Mouse (Mus musculus) liver, postnatal 0 days (tissue): ENCODE results near the gene Wfdc3. TPM values are rescaled to one million over a fixed set of nuclear protein-coding genes. Genes with fewer than 3 reads are reported as not detected.
"Not testable (repeated sequence)": the region's sequence is repeated elsewhere in the genome, so short reads cannot be mapped to it uniquely, and the experiment has no call there.

ENCODE experiments used
- ATAC-seq: fragments of 200-750 bp; cut with Nextera tagmentation; 2 replicates; pipeline ENCODE4 v1.8.0; 2017; ENCODE audit warnings: mild to moderate bottlenecking, moderate library complexity
- DNase-seq: peaks from one replicate; pipeline ENCODE4 v3.0.0-alpha.2; 2016
- H3K27ac ChIP-seq: fragments of 300-500 bp; sonication (generic); 2 replicates; pipeline ENCODE4 v1.5.1; 2014; ENCODE audit warnings: antibody characterized with exemption, moderate library complexity, mild to moderate bottlenecking, low read depth
- H3K27me3 ChIP-seq: fragments of 300-500 bp; sonication (generic); 2 replicates; pipeline ENCODE4 v1.6.1; 2014; ENCODE audit warnings: low read length, control low read depth, mixed read lengths; ENCODE audit not compliant: insufficient read depth
- H3K36me3 ChIP-seq: fragments of 300-500 bp; sonication (generic); replicated peaks from 2 replicates; pipeline ENCODE4 v1.6.1; 2014; ENCODE audit warnings: mild to moderate bottlenecking, control low read depth, low read length, moderate library complexity, mixed read lengths; ENCODE audit not compliant: insufficient read depth
- H3K4me1 ChIP-seq: fragments of 300-500 bp; sonication (generic); 2 replicates; pipeline ENCODE4 v1.6.1; 2014; ENCODE audit warnings: antibody characterized with exemption, mild to moderate bottlenecking, control low read depth; ENCODE audit not compliant: insufficient read depth
- H3K4me2 ChIP-seq: fragments of 300-500 bp; sonication (generic); 2 replicates; pipeline ENCODE4 v1.6.1; 2014; ENCODE audit warnings: low read depth, mild to moderate bottlenecking, low read length, moderate library complexity, mixed read lengths
- H3K4me3 ChIP-seq: fragments of 300-500 bp; sonication (generic); 2 replicates; pipeline ENCODE4 v1.5.1; 2014; ENCODE audit warnings: low read depth, low read length
- H3K9ac ChIP-seq: fragments of 300-500 bp; sonication (generic); replicated peaks from 2 replicates; pipeline ENCODE4 v1.6.1; 2014; ENCODE audit warnings: mild to moderate bottlenecking, moderate library complexity
- H3K9me3 ChIP-seq: fragments of 300-500 bp; sonication (generic); 2 replicates; pipeline ENCODE4 v1.6.1; 2016; ENCODE audit warnings: mild to moderate bottlenecking, control low read depth, low read length, mixed read lengths
- CTCF ChIP-seq: sonication (generic); IDR thresholded peaks from 2 replicates; pipeline ENCODE4 v1.5.1; 2016; ENCODE audit warnings: antibody characterized with exemption, low read depth
- EP300 ChIP-seq: IDR thresholded peaks from 2 replicates; pipeline ENCODE4 v1.6.1; 2016; ENCODE audit warnings: antibody characterized with exemption, low read depth, mild to moderate bottlenecking
- WGBS: fragments of 180-500 bp; shearing (Covaris S2); extraction: QIAGEN DNeasy Blood & Tissue Kit; methylation state at CpG from one replicate; pipeline ENCODE4 v1.1.7; 2014; ENCODE audit not compliant: insufficient replicate concordance; 5-methylcytosine and 5-hydroxymethylcytosine counted together
- polyA plus RNA-seq: library from polyadenylated mRNA; unstranded; fragments of >200 nt; fragmentation: Nextera tagmentation; extraction: Ambion mirVana; gene quantifications from 2 replicates; pipeline ENCODE4 v1.2.1, GENCODE M21; 2015

The Wfdc3 gene
- polyA plus RNA-seq, 1 experiment from 2014 or later = 2.0 TPM

DNA sequence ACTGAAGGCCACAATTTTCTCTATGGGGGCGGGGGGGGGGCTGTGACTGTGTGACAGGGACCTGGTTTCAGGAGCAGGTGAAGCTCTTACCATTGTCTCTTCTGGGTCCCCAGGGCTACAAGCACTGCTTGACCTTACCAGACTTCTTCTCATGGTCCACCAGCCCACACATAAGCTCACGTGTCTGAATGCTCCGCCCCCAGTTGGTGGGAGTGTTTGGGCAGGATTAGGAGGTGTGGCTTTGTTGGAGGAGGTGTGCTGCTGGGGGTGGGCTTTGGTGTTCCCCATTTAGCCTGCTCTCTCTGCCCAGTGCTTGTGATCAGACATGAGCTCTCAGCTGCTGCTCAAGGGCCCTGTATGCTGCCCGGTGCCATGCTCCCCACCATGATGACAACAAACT is 22.5 kb downstream of the Wfdc3 start:
- no peak for DNase-seq

DNA sequence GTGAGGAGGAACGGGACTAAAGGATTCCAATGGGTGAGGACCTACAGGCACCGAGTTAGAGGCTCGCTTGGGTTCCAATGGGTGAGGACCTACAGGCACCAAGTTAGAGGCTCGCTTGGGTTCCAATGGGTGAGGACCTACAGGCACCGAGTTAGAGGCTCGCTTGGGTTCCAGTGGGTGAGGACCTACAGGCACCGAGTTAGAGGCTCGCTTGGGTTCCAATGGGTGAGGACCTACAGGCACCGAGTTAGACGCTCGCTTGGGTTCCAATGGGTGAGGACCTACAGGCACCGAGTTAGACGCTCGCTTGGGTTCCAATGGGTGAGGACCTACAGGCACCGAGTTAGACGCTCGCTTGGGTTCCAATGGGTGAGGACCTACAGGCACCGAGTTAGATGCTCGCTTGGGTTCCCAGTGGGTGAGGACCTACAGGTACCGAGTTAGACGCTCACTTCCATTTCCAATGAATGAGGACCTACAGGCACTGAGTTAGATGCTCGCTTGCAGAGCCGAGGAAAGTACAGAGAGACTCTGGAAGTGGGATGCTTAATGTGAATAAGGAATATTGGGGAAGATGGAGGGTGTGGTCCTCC is 29.4 kb downstream of the Wfdc3 start:
- DNase-seq, H3K27ac ChIP-seq, H3K9me3 ChIP-seq, H3K36me3 ChIP-seq, H3K4me3 ChIP-seq, H3K9ac ChIP-seq, H3K27me3 ChIP-seq, H3K4me1 ChIP-seq, ATAC-seq, H3K4me2 ChIP-seq: not testable (repeated sequence)
- 87% methylated on average over 20 of the region's 23 CpGs for WGBS

More for the DNA sequence above, 22.5 kb downstream of the Wfdc3 start:
- Histone ChIP-seq H3K27me3 (no peaks in the 10 kb centered on the region), H3K4me1 (no peaks in the 10 kb centered on the region), H3K9me3 (no peaks in the 10 kb centered on the region), H3K4me3 (no peak overlapping the region), H3K36me3 (no peaks in the 10 kb centered on the region), H3K4me2 (no peak overlapping the region), H3K9ac (no peak overlapping the region), H3K27ac (no peak overlapping the region)
- WGBS = 57% methylated on average over 4 of the region's 4 CpGs
- no peak for TF ChIP-seq EP300
- no peak for TF ChIP-seq CTCF
- no peak for ATAC-seq

DNA sequence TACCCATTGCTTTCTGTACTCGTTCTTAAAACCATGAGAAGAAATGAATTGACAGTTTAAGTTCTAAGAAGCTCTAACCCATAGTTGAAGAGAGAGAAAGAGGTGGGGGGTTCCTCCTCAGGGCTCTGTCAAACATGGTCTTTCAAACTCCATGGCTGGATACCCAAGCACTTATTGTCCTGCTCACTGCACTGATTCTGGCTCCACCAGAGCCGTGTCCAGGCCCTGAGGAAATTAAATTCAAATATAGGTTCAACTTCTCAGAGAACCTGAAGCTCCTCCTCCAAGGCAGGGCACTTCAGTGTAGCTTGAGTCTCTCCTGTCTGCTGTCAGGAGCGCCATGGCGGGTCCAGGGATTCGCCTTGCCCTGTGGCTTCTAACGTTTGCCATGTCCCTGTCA is 30.7 kb downstream of the Wfdc3 start, which contains the start of gene Spint5:
Gene Spint5, plus strand, starts transcription at position 301 of the 400 bp plus-strand sequence.
- Histone ChIP-seq H3K27ac (no peak within 1 kb of the TSS), H3K36me3 (no peaks in the 10 kb centered on the region), H3K9ac (no peak within 1 kb of the TSS), H3K4me3 (no peak within 1 kb of the TSS), H3K4me2 (no peak within 1 kb of the TSS), H3K9me3 (no peaks in the 10 kb centered on the region), H3K27me3 (no peaks in the 10 kb centered on the region), H3K4me1 (no peaks in the 10 kb centered on the region)
- WGBS = 65% methylated on average over 6 of the region's 6 CpGs
- TF ChIP-seq CTCF (no peak), EP300 (no peak)
- DNase-seq (no peak), ATAC-seq (no peak)

DNA sequence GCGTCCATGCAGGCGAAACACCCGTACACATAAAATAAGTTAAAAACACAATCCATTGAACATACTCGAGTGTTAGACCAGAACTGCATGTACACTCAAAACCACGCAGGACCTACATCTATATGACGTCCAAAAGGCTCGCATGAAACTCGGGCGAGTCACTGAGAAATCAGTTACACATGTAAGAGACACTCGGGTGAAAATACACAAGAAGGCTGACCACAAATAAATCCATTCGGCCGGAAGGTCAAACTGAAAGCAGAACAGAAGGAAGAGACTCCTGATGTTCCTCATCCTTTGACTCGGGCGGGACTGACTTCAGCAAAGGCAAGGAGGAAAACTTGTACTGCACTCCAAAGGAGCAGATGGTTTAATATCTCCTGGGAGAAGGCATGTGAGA is 39.7 kb downstream of the Wfdc3 start:
- Histone ChIP-seq H3K9ac (no peak overlapping the region), H3K4me3 (no peak overlapping the region), H3K27ac (no peak overlapping the region), H3K4me1 (no peaks in the 10 kb centered on the region), H3K9me3 (no peaks in the 10 kb centered on the region), H3K27me3 (no peaks in the 10 kb centered on the region), H3K4me2 (no peak overlapping the region), H3K36me3 (no peaks in the 10 kb centered on the region)
- no peak for TF ChIP-seq EP300
- TF ChIP-seq CTCF = no peak
- WGBS = 83% methylated on average over 14 of the region's 14 CpGs
- ATAC-seq (no peak), DNase-seq (no peak)

DNA sequence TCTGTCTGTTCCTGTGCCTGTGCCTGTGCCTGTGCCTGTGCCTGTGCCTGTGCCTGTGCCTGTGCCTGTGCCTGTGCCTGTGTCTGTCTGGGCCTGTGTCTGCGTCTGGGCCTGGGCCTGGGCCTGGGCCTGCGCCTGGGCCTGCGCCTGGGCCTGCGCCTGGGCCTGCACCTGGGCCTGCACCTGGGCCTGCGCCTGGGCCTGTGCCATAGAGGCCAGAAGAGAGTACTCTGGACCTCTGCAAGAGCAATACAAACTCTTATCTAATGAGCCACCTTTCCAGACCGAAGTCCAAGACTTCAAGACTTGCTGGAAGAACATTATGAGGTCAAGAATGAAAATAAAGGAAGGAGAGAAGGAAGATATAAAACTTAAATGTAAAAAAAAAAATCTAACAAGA is 40.4 kb downstream of the Wfdc3 start:
- no peak overlapping the region for H3K4me3 ChIP-seq
- 82% methylated on average over 6 of the region's 6 CpGs for WGBS
- H3K9ac ChIP-seq = no peak overlapping the region
- H3K9me3 ChIP-seq = no peaks in the 10 kb centered on the region
- no peak overlapping the region for H3K4me2 ChIP-seq
- no peaks in the 10 kb centered on the region for H3K27me3 ChIP-seq
- ATAC-seq (no peak), DNase-seq (no peak)
- TF ChIP-seq CTCF (no peak), EP300 (no peak)
- no peak overlapping the region for H3K27ac ChIP-seq
- no peaks in the 10 kb centered on the region for H3K4me1 ChIP-seq
- no peaks in the 10 kb centered on the region for H3K36me3 ChIP-seq

DNA sequence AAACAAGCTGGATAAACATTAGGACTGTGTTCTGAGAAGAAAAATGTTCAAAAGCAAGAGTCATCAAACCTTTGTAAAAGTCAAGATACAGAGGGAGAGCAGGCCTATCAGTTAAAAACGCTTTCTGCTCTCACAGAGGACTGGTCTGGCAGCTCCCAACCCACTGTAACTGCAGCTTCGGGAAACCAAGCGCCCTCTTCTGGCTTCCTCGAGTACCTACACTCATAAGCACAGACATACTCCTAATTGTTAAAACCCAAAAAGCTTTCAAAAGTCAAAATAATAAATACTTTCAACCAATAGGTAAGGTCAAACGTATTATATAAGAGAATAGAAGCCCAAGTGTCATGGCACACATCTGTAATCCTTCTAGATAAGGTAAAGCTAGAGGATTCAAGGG is 41.5 kb downstream of the Wfdc3 start:
- Histone ChIP-seq H3K4me1 (no peaks in the 10 kb centered on the region), H3K4me3 (no peak overlapping the region), H3K4me2 (no peak overlapping the region), H3K9ac (no peak overlapping the region), H3K27ac (no peak overlapping the region), H3K27me3 (no peaks in the 10 kb centered on the region), H3K36me3 (no peaks in the 10 kb centered on the region), H3K9me3 (no peaks in the 10 kb centered on the region)
- 69% methylated on average over 5 of the region's 5 CpGs for WGBS
- ATAC-seq (no peak), DNase-seq (no peak)
- TF ChIP-seq EP300 (no peak), CTCF (peak; percentile 23; the same call in 1 of the 2 replicates)

DNA sequence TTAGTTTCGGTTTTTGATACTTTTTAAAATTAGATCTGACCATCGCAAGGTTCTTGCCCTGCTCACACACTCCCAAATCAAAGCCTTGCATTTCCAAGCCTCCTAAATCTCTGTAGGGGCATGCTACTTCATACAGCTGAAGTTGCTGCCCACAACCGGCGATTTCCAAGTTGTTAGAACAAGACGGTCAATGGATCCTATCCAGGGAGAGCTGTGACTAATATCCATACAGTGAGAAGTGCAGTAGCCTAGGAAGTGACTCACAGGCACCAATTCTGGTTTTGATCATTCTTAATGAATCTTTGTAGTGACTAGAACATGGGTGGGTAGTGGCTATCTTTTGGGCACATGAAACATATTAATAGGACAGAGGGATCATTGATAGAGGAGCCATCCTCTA is 44.0 kb downstream of the Wfdc3 start:
- no peaks in the 10 kb centered on the region for H3K9me3 ChIP-seq
- H3K27ac ChIP-seq = no peak overlapping the region
- 77% methylated on average over 5 of the region's 5 CpGs for WGBS
- ATAC-seq (no peak), DNase-seq (no peak)
- no peak for TF ChIP-seq CTCF
- TF ChIP-seq EP300 = no peak
- H3K36me3 ChIP-seq = no peaks in the 10 kb centered on the region
- no peaks in the 10 kb centered on the region for H3K27me3 ChIP-seq
- H3K4me2 ChIP-seq = no peak overlapping the region
- no peak overlapping the region for H3K4me3 ChIP-seq
- no peaks in the 10 kb centered on the region for H3K4me1 ChIP-seq
- H3K9ac ChIP-seq = no peak overlapping the region
